ENCODE assay signal across 15 mouse cellular contexts in the genomic region with DNA sequence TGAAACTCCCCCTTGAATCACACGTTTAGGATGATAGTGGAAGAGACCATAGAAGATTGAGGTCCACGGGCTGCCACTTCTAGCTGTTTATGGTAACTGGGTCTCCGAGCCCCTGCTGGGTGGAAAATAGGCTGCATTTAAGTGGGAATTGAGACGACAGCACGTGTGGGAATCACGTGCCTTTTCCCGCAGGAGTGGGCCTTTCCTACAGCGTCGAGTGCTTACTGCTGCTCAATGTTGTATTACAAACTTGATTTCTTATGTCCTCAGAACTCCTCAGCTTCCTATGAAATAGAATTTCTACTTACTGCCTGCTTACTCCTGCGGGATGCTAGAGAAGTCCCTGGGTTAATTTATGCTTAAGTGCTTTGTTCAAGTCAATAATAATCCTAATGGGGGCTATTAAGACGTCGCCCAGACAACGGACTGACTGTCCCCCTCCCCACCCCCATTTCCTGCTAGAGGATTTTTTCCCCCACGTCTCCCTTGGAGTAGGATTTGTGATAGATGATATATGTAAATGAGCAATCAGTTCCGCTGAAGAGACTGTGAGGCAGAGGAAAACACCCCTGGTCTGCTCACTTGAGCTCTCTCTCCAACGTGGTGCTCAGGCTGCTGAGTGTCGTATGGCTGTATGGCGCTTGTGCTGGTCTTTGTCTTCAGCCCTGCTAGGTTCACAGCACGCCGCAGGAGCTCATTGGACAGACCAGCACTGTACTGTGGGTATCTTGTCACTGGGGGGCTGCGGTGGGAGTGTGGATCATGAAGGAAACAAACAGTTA. TPM values are rescaled to one million over a fixed set of nuclear protein-coding genes. Genes with fewer than 3 reads are reported as not detected.
A peak's percentile ranks its signal among the peaks of the same experiment; 100 is the strongest.
DNase-seq lines count a peak whose midpoint lies in the region; ATAC-seq lines count a peak whose summit lies in the region.
"Had no signal": no experiment of that assay in that cellular context is flagged by ENCODE, and none has a peak within 500 bp of the region (broad histone marks: within the 10 kb centered on the region; RNA-seq: fewer than 3 reads in every experiment).

No protein-coding gene starts in this region.

- H3K4me3 ChIP-seq in forebrain, embryonic 16.5 days (replicated peaks; ENCODE audit: low read length) = no peak overlapping the region
- H3K4me3 ChIP-seq in midbrain, embryonic 14.5 days (replicated peaks; ENCODE audit: low read depth, low read length) = no peak overlapping the region
- H3K4me3 ChIP-seq: embryonic facial prominence, embryonic 15.5 days; myocyte had no signal

- no peaks in the 10 kb centered on the region for H3K27me3 ChIP-seq in forebrain, embryonic 16.5 days (replicated peaks; ENCODE audit: control insufficient read depth, insufficient read depth, low read length)
- no peaks in the 10 kb centered on the region for H3K27me3 ChIP-seq in midbrain, embryonic 14.5 days (ENCODE audit: control insufficient read depth, insufficient read depth, low read length)
- H3K27me3 ChIP-seq: embryonic facial prominence, embryonic 15.5 days had no signal

- WGBS in forebrain, embryonic 16.5 days = 35% methylated on average over 21 of the region's 21 CpGs
- 18% methylated on average over 21 of the region's 21 CpGs for WGBS in midbrain, embryonic 14.5 days

- H3K36me3 ChIP-seq in forebrain, embryonic 16.5 days (ENCODE audit: control insufficient read depth, insufficient read depth) = no peaks in the 10 kb centered on the region
- no peaks in the 10 kb centered on the region for H3K36me3 ChIP-seq in midbrain, embryonic 14.5 days (ENCODE audit: control insufficient read depth, insufficient read depth, low read length)
- H3K36me3 ChIP-seq: embryonic facial prominence, embryonic 15.5 days had no signal

- H3K9me3 ChIP-seq in forebrain, embryonic 16.5 days (ENCODE audit: control insufficient read depth, low read length) = no peaks in the 10 kb centered on the region
- no peaks in the 10 kb centered on the region for H3K9me3 ChIP-seq in midbrain, embryonic 14.5 days (ENCODE audit: control insufficient read depth, low read length)
- H3K9me3 ChIP-seq: embryonic facial prominence, embryonic 15.5 days had no signal

- H3K4me2 ChIP-seq in forebrain, embryonic 16.5 days (ENCODE audit: low read length) = peak overlapping the region; percentile 24; the same call in 1 of the 2 replicates
- peak overlapping the region; percentile 42 for H3K4me2 ChIP-seq in midbrain, embryonic 14.5 days (ENCODE audit: low read length)
- H3K4me2 ChIP-seq: embryonic facial prominence, embryonic 15.5 days had no signal

- peak; percentile 86 for ATAC-seq in forebrain, embryonic 16.5 days
- ATAC-seq in midbrain, embryonic 14.5 days (ENCODE audit: low FRiP score, low TSS enrichment) = peak; percentile 79
- no peak for ATAC-seq in megakaryocyte, adult 5-6 weeks (ENCODE audit: poor library complexity, severe bottlenecking)

- 0 out of 2 replicates have a peak overlapping the region, but pooled peaks have one; percentile 41 for H3K27ac ChIP-seq in forebrain, embryonic 16.5 days (ENCODE audit: low read length)
- H3K27ac ChIP-seq in midbrain, embryonic 14.5 days (replicated peaks; ENCODE audit: low read depth, low read length) = peak overlapping the region; percentile 39
- H3K27ac ChIP-seq: embryonic facial prominence, embryonic 15.5 days had no signal

- peak; percentile 31 for DNase-seq in R1 (ENCODE audit: low read depth, low spot score)
- DNase-seq in embryo, embryonic 10 days (ENCODE audit: low spot score) = peak; percentile 45
- peak; percentile 73 for DNase-seq in midbrain, embryonic 14.5 days
- DNase-seq in layer of hippocampus, postnatal 14 days (ENCODE audit: low spot score in 2 of 2) = no peak
- DNase-seq in ovary, adult 18-20 months (ENCODE audit: low spot score) = no peak
- DNase-seq: gastrocnemius, postnatal 14 days; heart, postnatal 14 days had no signal

- H3K9ac ChIP-seq in forebrain, embryonic 16.5 days (replicated peaks; ENCODE audit: low read depth, low read length) = no peak overlapping the region
- H3K9ac ChIP-seq in midbrain, embryonic 14.5 days (replicated peaks; ENCODE audit: low read length) = no peak overlapping the region; the same call in 1 of the 2 replicates
- H3K9ac ChIP-seq: embryonic facial prominence, embryonic 15.5 days had no signal

- peaks cover 5% of the 10 kb centered on the region for H3K4me1 ChIP-seq in forebrain, embryonic 16.5 days (replicated peaks; ENCODE audit: control insufficient read depth, insufficient read depth, low read length)
- H3K4me1 ChIP-seq in midbrain, embryonic 14.5 days (ENCODE audit: control insufficient read depth, insufficient read depth, low read length) = peaks cover 11% of the 10 kb centered on the region
- H3K4me1 ChIP-seq: embryonic facial prominence, embryonic 15.5 days had no signal

RNA-seq across cellular contexts. Expression of gene Gm11077, which starts 40.0 kb away (rescaled TPM):
- not detected in 2 replicates for polyA plus RNA-seq in forebrain, embryonic 16.5 days (2015; fragmentation: Nextera tagmentation; extraction: Ambion mirVana)
- not detected in 2 replicates for polyA plus RNA-seq in midbrain, embryonic 14.5 days (2014; fragmentation: Nextera tagmentation; extraction: Ambion mirVana)
- total RNA-seq in layer of hippocampus, postnatal 14 days (2021) = not detected
- total RNA-seq in megakaryocyte, adult 5-6 weeks (2015) = not detected in 2 replicates
- not detected in 2 replicates for total RNA-seq in megakaryocyte, adult 5-6 weeks (2017)
- total RNA-seq: gastrocnemius, postnatal 14 days; heart, postnatal 14 days; layer of hippocampus, postnatal 25 days had no signal
- polyA plus RNA-seq: embryonic facial prominence, embryonic 15.5 days; liver, embryonic 16.5 days; myocyte; spleen, adult 2 months; thymus, postnatal 0 days had no signal

Comparison
In these comparisons a context has a peak if more than half of its experiments do, and no peak if none do; other contexts are left out.
1. DNase-seq: peak in R1 (single experiment), embryo, embryonic 10 days (single experiment) and midbrain, embryonic 14.5 days (single experiment); none in layer of hippocampus, postnatal 14 days (0 of 2) and ovary, adult 18-20 months (single experiment).